Mouse (Mus musculus) neural tube, embryonic 11.5 days (tissue): ENCODE measurements at regions not wholly inside any gene's neighbourhood (a gene's known extent, or its start where the extent isn't known, plus 50 kb on each side); places are given as distances from the start of the nearest gene placed in this dataset.

ENCODE experiments used
- ATAC-seq: fragments of 200-750 bp; cut with Nextera tagmentation; 2 replicates; pipeline ENCODE4 v1.8.0; 2017; ENCODE audit warnings: moderate number of reproducible peaks, mild to moderate bottlenecking, moderate TSS enrichment, moderate library complexity; ENCODE audit not compliant: insufficient read depth, low FRiP score, low TSS enrichment
- DNase-seq: peaks from one replicate; pipeline ENCODE4 v3.0.0-alpha.2; 2015; ENCODE audit warnings: low spot score
- H3K27ac ChIP-seq: fragments of 300-500 bp; sonication (generic); 2 replicates; pipeline ENCODE4 v1.5.1; 2014; ENCODE audit warnings: low read depth, mild to moderate bottlenecking, low read length
- H3K27me3 ChIP-seq: fragments of 300-500 bp; sonication (generic); 2 replicates; pipeline ENCODE4 v1.6.1; 2014; ENCODE audit warnings: mild to moderate bottlenecking, low read length, mixed read lengths; ENCODE audit not compliant: control insufficient read depth, insufficient read depth
- H3K36me3 ChIP-seq: fragments of 300-500 bp; sonication (generic); 2 replicates; pipeline ENCODE4 v1.6.1; 2014; ENCODE audit warnings: mild to moderate bottlenecking, low read length, moderate library complexity, mixed read lengths; ENCODE audit not compliant: control insufficient read depth, insufficient read depth
- H3K4me1 ChIP-seq: fragments of 300-500 bp; sonication (generic); 2 replicates; pipeline ENCODE4 v1.6.1; 2014; ENCODE audit warnings: low read length, mixed read lengths; ENCODE audit not compliant: control insufficient read depth, insufficient read depth
- H3K4me2 ChIP-seq: fragments of 300-500 bp; sonication (generic); 2 replicates; pipeline ENCODE4 v1.6.1; 2014; ENCODE audit warnings: low read depth, mild to moderate bottlenecking, moderate library complexity
- H3K4me3 ChIP-seq: fragments of 300-500 bp; sonication (generic); 2 replicates; pipeline ENCODE4 v1.5.1; 2014; ENCODE audit warnings: low read depth, low read length
- H3K9ac ChIP-seq: fragments of 300-500 bp; sonication (generic); 2 replicates; pipeline ENCODE4 v1.6.1; 2014; ENCODE audit warnings: mild to moderate bottlenecking, low read length
- H3K9me3 ChIP-seq: fragments of 300-500 bp; sonication (generic); 2 replicates; pipeline ENCODE4 v1.6.1; 2016; ENCODE audit warnings: low read length; ENCODE audit not compliant: control insufficient read depth
- WGBS: fragments of 180-500 bp; shearing (Covaris S2); extraction: QIAGEN DNeasy Blood & Tissue Kit; methylation state at CpG from one replicate; pipeline ENCODE4 v1.1.7; 2014; 5-methylcytosine and 5-hydroxymethylcytosine counted together

DNA sequence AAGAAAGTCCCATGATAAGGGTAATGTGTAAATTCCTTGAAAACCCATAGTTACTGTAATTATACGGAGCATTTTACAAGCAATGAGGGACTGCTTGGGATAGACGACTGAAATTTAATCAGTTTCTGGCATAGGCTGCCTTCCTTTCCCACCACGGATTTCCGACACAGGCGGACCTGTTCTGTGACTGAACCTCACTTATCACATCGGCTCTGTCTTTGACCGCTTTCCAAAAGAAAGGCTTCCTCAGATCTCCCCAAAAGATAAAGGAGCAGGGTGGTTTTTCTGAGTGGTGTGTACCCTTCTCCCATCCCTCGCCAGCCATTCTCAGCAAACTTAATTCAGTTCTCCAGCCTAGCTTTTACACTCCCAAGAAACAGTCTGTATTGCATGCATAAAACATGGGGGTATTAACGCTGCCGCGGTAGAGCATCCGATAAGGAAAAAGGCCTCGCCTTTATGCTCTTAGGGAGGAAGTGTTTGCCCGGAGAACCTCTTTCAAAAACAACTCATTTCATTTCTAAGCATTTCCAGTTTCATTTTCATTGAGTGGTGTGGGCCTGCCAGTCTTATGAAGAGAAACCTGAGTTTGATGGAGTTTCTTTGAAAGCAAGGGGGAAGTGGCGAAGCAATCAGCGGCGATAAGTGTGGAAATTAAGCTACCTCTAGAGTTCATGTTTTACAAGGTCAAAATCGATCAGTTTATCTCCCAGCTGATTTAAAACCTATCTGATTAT lies 435.8 kb upstream of the Adgrl2 start:
- WGBS = 78% methylated on average over 18 of the region's 18 CpGs
- no peaks in the 10 kb centered on the region for H3K36me3 ChIP-seq
- H3K4me1 ChIP-seq = no peaks in the 10 kb centered on the region
- DNase-seq = no peak
- H3K9me3 ChIP-seq = no peaks in the 10 kb centered on the region
- no peak for ATAC-seq
- no peak overlapping the region for H3K4me3 ChIP-seq
- H3K4me2 ChIP-seq = no peak overlapping the region
- no peak overlapping the region for H3K27ac ChIP-seq
- no peaks in the 10 kb centered on the region for H3K27me3 ChIP-seq
- no peak overlapping the region for H3K9ac ChIP-seq

GRCm38 (mm10) chr3:149424306-149424705 lies 434.0 kb upstream of the Adgrl2 start:
- H3K36me3 ChIP-seq = no peaks in the 10 kb centered on the region
- H3K9ac ChIP-seq = no peak overlapping the region
- WGBS = 78% methylated on average over 1 of the region's 1 CpGs
- DNase-seq (no peak), ATAC-seq (no peak)
- no peak overlapping the region for H3K4me3 ChIP-seq
- H3K9me3 ChIP-seq = no peaks in the 10 kb centered on the region
- no peak overlapping the region for H3K4me2 ChIP-seq
- no peak overlapping the region for H3K27ac ChIP-seq
- no peaks in the 10 kb centered on the region for H3K27me3 ChIP-seq
- no peaks in the 10 kb centered on the region for H3K4me1 ChIP-seq

GRCm38 (mm10) chr3:149423491-149423890 lies 433.1 kb upstream of the Adgrl2 start:
- Histone ChIP-seq H3K9ac (no peak overlapping the region), H3K4me3 (no peak overlapping the region), H3K27ac (no peak overlapping the region), H3K9me3 (no peaks in the 10 kb centered on the region), H3K36me3 (no peaks in the 10 kb centered on the region), H3K4me1 (no peaks in the 10 kb centered on the region), H3K4me2 (no peak overlapping the region), H3K27me3 (no peaks in the 10 kb centered on the region)
- ATAC-seq = no peak
- 80% methylated on average over 9 of the region's 9 CpGs for WGBS
- DNase-seq = no peak

DNA sequence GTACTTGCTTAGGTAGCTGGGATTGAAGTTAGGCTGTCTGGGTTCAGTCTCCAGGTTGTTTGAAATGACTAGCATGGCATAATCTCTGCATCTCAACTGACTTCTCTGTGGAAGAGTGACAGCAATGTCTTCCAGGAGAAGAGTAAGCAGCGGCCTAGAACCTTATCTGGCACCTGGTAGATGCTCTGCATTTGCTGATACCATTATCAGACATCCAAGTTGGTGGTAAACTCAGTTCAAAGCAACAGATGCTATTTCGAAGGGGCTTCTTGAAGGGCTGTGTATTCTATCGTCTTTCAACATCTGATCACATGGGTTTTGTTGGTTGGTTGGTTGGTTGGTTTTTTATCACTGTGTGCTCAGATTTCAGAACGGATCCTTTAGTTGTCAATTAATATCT lies 424.7 kb upstream of the Adgrl2 start:
- no peaks in the 10 kb centered on the region for H3K9me3 ChIP-seq
- H3K4me2 ChIP-seq = no peak overlapping the region
- DNase-seq = no peak
- H3K9ac ChIP-seq = no peak overlapping the region
- no peak overlapping the region for H3K4me3 ChIP-seq
- no peak for ATAC-seq
- H3K4me1 ChIP-seq = no peaks in the 10 kb centered on the region
- H3K27me3 ChIP-seq = no peaks in the 10 kb centered on the region
- 88% methylated on average over 4 of the region's 4 CpGs for WGBS
- H3K36me3 ChIP-seq = no peaks in the 10 kb centered on the region
- H3K27ac ChIP-seq = no peak overlapping the region

DNA sequence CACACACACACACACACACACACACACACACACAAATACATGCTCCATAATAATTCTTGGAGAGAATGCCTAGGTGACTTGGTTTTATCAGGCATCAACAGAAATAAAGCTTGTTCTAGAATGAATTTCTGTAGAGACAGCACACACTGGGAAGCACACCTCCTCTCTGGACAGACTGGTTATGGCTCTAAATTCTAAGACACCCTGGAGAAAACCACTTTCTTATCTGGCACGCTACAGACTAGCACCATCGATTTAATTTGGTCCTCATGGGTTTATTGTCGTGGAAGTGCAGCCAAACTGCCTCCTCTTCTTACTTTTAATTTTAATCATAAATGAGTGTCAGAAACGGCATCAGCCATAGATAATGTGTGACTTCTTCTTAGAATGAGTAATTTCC lies 422.8 kb upstream of the Adgrl2 start:
- whole genome bisulfite sequencing = 74% methylated on average over 4 of the region's 4 CpGs
- no peaks in the 10 kb centered on the region for H3K9me3 ChIP-seq

DNA sequence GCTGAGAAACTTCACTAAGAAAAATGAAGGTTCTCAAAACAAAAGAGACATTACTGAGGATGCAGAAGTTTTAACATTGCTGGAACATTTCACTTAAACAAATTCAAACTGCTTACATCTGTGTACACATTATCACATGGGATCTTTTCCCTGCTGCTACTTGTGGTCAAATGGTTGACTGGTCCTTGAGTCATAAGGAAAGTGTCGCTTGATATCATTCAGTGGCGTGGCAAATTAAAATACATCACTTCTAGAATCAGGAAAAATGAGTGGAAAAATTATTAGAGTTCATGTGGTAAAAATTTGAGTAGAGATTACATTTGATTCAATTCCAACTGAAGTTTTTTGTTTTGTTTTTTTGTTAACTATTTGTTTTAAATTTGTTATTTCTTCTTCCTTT lies 420.2 kb upstream of the Adgrl2 start:
- ATAC-seq (no peak), DNase-seq (no peak)
- Histone ChIP-seq H3K4me1 (no peaks in the 10 kb centered on the region), H3K9ac (no peak overlapping the region), H3K27me3 (no peaks in the 10 kb centered on the region), H3K4me3 (no peak overlapping the region), H3K36me3 (no peaks in the 10 kb centered on the region), H3K4me2 (no peak overlapping the region), H3K27ac (no peak overlapping the region), H3K9me3 (no peaks in the 10 kb centered on the region)
- 88% methylated on average over 2 of the region's 2 CpGs for WGBS

More for the DNA sequence above, 422.8 kb upstream of the Adgrl2 start:
- Histone ChIP-seq H3K9ac (no peak overlapping the region), H3K4me3 (no peak overlapping the region), H3K27ac (no peak overlapping the region), H3K4me2 (no peak overlapping the region), H3K27me3 (no peaks in the 10 kb centered on the region), H3K4me1 (no peaks in the 10 kb centered on the region), H3K36me3 (no peaks in the 10 kb centered on the region)
- DNase-seq = no peak
- no peak for ATAC-seq

- Histone ChIP-seq H3K9ac (no peak overlapping the region), H3K36me3 (no peaks in the 10 kb centered on the region), H3K4me2 (no peak overlapping the region), H3K4me3 (no peak overlapping the region), H3K27me3 (no peaks in the 10 kb centered on the region), H3K27ac (no peak overlapping the region), H3K9me3 (no peaks in the 10 kb centered on the region), H3K4me1 (no peaks in the 10 kb centered on the region)
- ATAC-seq (no peak), DNase-seq (no peak)
- 93% methylated on average over 3 of the region's 3 CpGs for WGBS
These were observed 418.5 kb upstream of the Adgrl2 start for GRCm38 (mm10) chr3:149408858-149409257.

DNA sequence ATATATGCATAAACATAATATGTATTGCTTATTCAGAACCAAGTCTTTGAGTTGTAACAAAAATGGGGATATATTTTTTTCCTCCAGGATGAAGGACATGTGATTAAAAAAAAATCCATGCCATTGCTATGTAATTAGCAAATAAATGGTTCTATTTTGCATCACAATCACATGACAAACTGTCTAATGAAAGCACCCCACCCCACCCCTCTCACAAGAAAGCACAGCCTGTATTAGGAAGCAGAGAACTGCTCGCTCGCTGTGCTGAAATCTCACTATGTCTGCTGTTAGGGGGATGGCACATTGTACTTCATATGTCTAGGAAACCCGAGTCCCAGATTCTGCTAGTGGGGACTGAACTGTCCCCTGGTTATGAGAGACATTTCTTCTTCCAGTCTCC lies 415.5 kb upstream of the Adgrl2 start:
- ATAC-seq (no peak), DNase-seq (no peak)
- Histone ChIP-seq H3K4me1 (no peaks in the 10 kb centered on the region), H3K36me3 (no peaks in the 10 kb centered on the region), H3K4me2 (no peak overlapping the region), H3K27me3 (no peaks in the 10 kb centered on the region), H3K4me3 (no peak overlapping the region), H3K9ac (no peak overlapping the region), H3K27ac (no peak overlapping the region), H3K9me3 (no peaks in the 10 kb centered on the region)
- WGBS = 62% methylated on average over 3 of the region's 3 CpGs

GRCm38 (mm10) chr3:149404691-149405090 lies 414.3 kb upstream of the Adgrl2 start:
- 90% methylated on average over 14 of the region's 14 CpGs for WGBS

More at GRCm38 (mm10) chr3:149404691-149405090, 414.3 kb upstream of the Adgrl2 start:
- no peak for ATAC-seq
- Histone ChIP-seq H3K36me3 (no peaks in the 10 kb centered on the region), H3K9me3 (no peaks in the 10 kb centered on the region), H3K27ac (no peak overlapping the region), H3K4me2 (no peak overlapping the region), H3K4me3 (no peak overlapping the region), H3K9ac (no peak overlapping the region), H3K4me1 (no peaks in the 10 kb centered on the region), H3K27me3 (no peaks in the 10 kb centered on the region)
- no peak for DNase-seq
